Mouse (Mus musculus) naive thymus-derived CD4-positive, alpha-beta T cell, adult 5 months (primary cell): ENCODE results near the gene Olfr1111. TPM values are rescaled to one million over a fixed set of nuclear protein-coding genes. Genes with fewer than 3 reads are reported as not detected.

ENCODE experiments used
- polyA plus RNA-seq: library from polyadenylated mRNA; unstranded; fragments of 100-300 nt; shearing (Covaris generic); gene quantifications from one replicate; pipeline ENCODE4 v1.2.1, GENCODE M21; 2017

The Olfr1111 gene
- polyA plus RNA-seq, result not detected

DNA sequence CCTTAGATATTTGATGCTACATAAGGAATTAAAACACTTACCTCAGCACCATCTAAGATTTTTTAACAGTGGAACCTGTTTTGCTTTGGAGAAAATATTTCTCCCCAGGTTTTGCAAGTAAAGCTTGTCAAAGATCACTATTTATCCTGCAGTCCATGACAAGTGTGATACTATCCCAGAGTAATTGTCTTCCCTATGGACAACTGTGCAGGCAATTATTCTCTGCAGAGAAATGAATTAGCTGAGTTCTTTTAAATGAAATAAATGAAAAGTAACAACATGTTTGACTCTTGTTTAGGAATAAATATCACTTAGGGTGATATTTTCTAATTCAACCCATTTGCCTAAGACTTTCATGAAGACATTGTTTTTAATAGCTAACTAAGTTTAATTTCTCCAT lies at the start of gene Olfr1111:
Gene Olfr1111, minus strand, starts transcription at position 101 of the 400 bp plus-strand sequence.

DNA sequence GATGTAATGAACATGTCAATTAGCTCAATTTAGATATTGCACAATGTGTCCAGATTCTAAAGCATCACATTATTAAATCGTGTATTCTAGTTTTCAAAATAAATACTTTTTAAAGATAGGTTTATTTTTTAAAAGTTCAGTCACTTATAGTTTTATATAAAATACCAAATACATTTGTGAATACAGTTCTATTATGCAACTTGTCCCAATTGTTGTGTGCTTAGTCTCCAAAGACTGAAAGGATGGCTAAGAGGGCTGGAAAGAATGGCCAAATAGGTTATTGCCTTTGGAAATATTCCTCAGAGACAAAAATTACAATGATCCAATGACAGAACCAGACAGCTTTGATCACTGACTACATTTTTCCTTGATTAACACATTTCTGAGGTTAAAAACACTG lies 35.1 kb upstream of the Olfr1111 start, which contains the start of gene Olfr1112:
Gene Olfr1112, plus strand, starts transcription at position 301 of the 400 bp plus-strand sequence.

DNA sequence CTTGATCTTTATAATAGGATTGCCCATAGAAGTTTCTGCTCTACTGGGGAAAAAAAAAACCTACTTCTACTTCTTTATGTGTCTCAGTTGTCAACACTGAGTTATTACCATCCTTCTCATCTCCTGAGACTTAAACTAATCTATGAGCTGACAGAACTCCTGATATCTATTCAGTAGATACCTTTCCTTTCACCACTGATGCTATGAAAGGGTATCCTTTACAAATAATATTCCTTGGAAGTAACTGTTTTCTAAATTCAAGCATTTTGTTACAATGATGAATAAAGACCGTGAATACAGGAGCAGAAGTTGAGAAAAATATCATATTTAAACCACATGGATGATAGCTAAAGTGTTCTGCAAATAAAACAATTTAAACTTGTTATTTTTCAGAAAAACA lies 12.2 kb downstream of the Olfr1111 start, which contains the start of gene Olfr1110:
Gene Olfr1110, minus strand, starts transcription at position 101 of the 400 bp plus-strand sequence.

DNA sequence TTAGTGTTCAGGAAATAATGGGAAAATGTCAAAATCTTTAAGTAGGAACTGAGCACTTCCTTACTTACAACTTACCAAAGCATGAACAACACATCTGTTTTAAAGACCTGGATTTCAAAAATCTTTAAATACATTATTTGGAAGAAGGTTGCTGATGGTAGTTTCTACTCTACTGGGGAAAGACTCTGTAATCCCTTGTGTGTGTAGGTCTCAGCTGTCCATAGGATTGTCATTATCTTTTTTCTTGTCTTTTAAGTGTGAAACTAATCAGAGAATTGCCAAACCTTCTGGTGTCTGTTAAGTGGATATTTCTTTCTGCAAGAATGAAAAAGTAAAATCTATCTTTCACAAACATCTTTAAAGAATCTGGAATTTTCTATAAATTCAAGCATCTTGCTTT lies 38.0 kb downstream of the Olfr1111 start, which contains the start of gene Olfr259:
Gene Olfr259, minus strand, starts transcription at position 101 of the 400 bp plus-strand sequence.

Other genes starting within 250 kb of the Olfr1111 start
- gene Olfr1098, start 228.1 kb downstream of the Olfr1111 start, polyA plus RNA-seq, result not detected
- gene Olfr1099, start 191.9 kb downstream of the Olfr1111 start, polyA plus RNA-seq, result not detected
- not detected for gene Olfr1100, start 172.7 kb downstream of the Olfr1111 start, polyA plus RNA-seq
- gene Olfr1101, start 161.4 kb downstream of the Olfr1111 start, polyA plus RNA-seq, result not detected
- not detected for gene Olfr1102, start 154.2 kb downstream of the Olfr1111 start, polyA plus RNA-seq
- gene Olfr1104, start 125.5 kb downstream of the Olfr1111 start, polyA plus RNA-seq, result not detected
- gene Olfr1105, start 116.1 kb downstream of the Olfr1111 start, polyA plus RNA-seq, result 0.14 TPM
- gene Olfr1106, start 100.4 kb downstream of the Olfr1111 start, polyA plus RNA-seq, result not detected
- not detected for gene Olfr1107, start 76.8 kb downstream of the Olfr1111 start, polyA plus RNA-seq
- 0.19 TPM for gene Olfr1109, start 56.6 kb downstream of the Olfr1111 start, polyA plus RNA-seq
- gene Olfr259, start 38.1 kb downstream of the Olfr1111 start, polyA plus RNA-seq, result not detected
- not detected for gene Olfr1110, start 12.3 kb downstream of the Olfr1111 start, polyA plus RNA-seq
- gene Olfr1112, start 35.2 kb upstream of the Olfr1111 start, polyA plus RNA-seq, result not detected
- gene Olfr1113, start 56.3 kb upstream of the Olfr1111 start, polyA plus RNA-seq, result not detected
- gene Olfr1115, start 95.4 kb upstream of the Olfr1111 start, polyA plus RNA-seq, result not detected
- 0.04 TPM for gene Olfr1116, start 114.9 kb upstream of the Olfr1111 start, polyA plus RNA-seq
- gene Olfr1118, start 155.0 kb upstream of the Olfr1111 start, polyA plus RNA-seq, result not detected
- gene Olfr1120, start 202.2 kb upstream of the Olfr1111 start, polyA plus RNA-seq, result not detected
- gene Olfr1121, start 217.3 kb upstream of the Olfr1111 start, polyA plus RNA-seq, result 0.22 TPM
- gene Olfr1122, start 233.2 kb upstream of the Olfr1111 start, polyA plus RNA-seq, result 0.09 TPM